In genomic region chr12:71874561-71874960, GRCm38 (mm10) we compare ENCODE assay signal across 17 mouse cellular contexts.
"Had no signal": no experiment of that assay in that cellular context is flagged by ENCODE, and none has a peak within 500 bp of the region (broad histone marks: within the 10 kb centered on the region; RNA-seq: fewer than 3 reads in every experiment).

No protein-coding gene starts in this region.

- DNase-seq: lung, adult 2 months; lung, postnatal 14 days; lung, postnatal 36 days; right cerebral cortex, postnatal 14 days; spleen, adult 18-20 months; thymus, adult 18-20 months; thymus, postnatal 14 days; thymus, postnatal 36 days had no signal

- ATAC-seq: lung, postnatal 0 days; midbrain, embryonic 13.5 days; midbrain, embryonic 15.5 days had no signal

- H3K9ac ChIP-seq: liver, embryonic 15.5 days; lung, embryonic 15.5 days; midbrain, embryonic 13.5 days; midbrain, embryonic 15.5 days; neural tube, embryonic 12.5 days had no signal

- H3K27me3 ChIP-seq: liver, embryonic 15.5 days; lung, embryonic 15.5 days; megakaryocyte, embryonic 14.5 days; midbrain, embryonic 13.5 days; midbrain, embryonic 15.5 days; neural tube, embryonic 12.5 days had no signal

- H3K36me3 ChIP-seq: lung, embryonic 15.5 days; midbrain, embryonic 13.5 days; midbrain, embryonic 15.5 days; neural tube, embryonic 12.5 days had no signal

- H3K4me2 ChIP-seq: liver, embryonic 15.5 days; lung, embryonic 15.5 days; midbrain, embryonic 11.5 days; midbrain, embryonic 13.5 days; midbrain, embryonic 15.5 days; neural tube, embryonic 12.5 days had no signal

- H3K4me3 ChIP-seq: liver, embryonic 15.5 days; lung, embryonic 15.5 days; midbrain, embryonic 13.5 days; midbrain, embryonic 15.5 days; neural tube, embryonic 12.5 days had no signal

- H3K9me3 ChIP-seq: liver, embryonic 15.5 days; lung, embryonic 15.5 days; megakaryocyte, embryonic 14.5 days; midbrain, embryonic 13.5 days; midbrain, embryonic 15.5 days; neural tube, embryonic 12.5 days had no signal

- H3K27ac ChIP-seq: liver, embryonic 15.5 days; lung, embryonic 15.5 days; macrophage; midbrain, embryonic 13.5 days; midbrain, embryonic 15.5 days; neural tube, embryonic 12.5 days had no signal
